Mouse (Mus musculus) small intestine, adult 2 months (tissue): ENCODE results near the gene AB124611.

ENCODE experiments used
- CTCF ChIP-seq: fragments of 200-500 bp; IDR thresholded peaks from 2 replicates; pipeline ENCODE4 v1.5.1; 2012; ENCODE audit warnings: low read depth, mild to moderate bottlenecking, control low read depth, inconsistent platforms, low read length, moderate library complexity, mixed read lengths; ENCODE audit not compliant: insufficient replicate concordance, insufficient read length; ENCODE audit errors: extremely low read depth
- POLR2A ChIP-seq: fragments of 200-500 bp; IDR thresholded peaks from 2 replicates; pipeline ENCODE4 v1.6.1; 2012; ENCODE audit warnings: low read depth, mild to moderate bottlenecking, control low read depth, inconsistent platforms, low read length, moderate library complexity

GRCm38 (mm10) chr9:21551049-21551448 is 25.1 kb downstream of the AB124611 start:
- no peak for TF ChIP-seq CTCF
- TF ChIP-seq POLR2A = no peak
